Mouse (Mus musculus) MEL (cell line): ENCODE results near the gene F830045P16Rik.

Source experiments
- CTCF ChIP-seq, 3 experiments: IDR thresholded peaks in 2 of 3; conservative IDR thresholded peaks in 1 of 3; 2 replicates each; pipeline ENCODE4 v1.5.1; 2011 to 2012; ENCODE audit warnings: low read length in 3 of 3, low read depth in 2 of 3, mild to moderate bottlenecking in 2 of 3, improper control_type of control experiment in 1 of 3, inconsistent platforms in 1 of 3, mixed read lengths in 1 of 3, moderate library complexity in 1 of 3; ENCODE audit not compliant: control insufficient read depth in 1 of 3, insufficient read depth in 1 of 3, poor library complexity in 1 of 3, severe bottlenecking in 1 of 3
- E2F4 ChIP-seq: IDR thresholded peaks from 2 replicates; pipeline ENCODE4 v1.6.1; 2011; ENCODE audit warnings: low read depth, low read length, improper control_type of control experiment, borderline replicate concordance
- GATA1 ChIP-seq: IDR thresholded peaks from 2 replicates; pipeline ENCODE4 v1.6.1; 2011; ENCODE audit warnings: low read depth, low read length, improper control_type of control experiment
- HCFC1 ChIP-seq: IDR thresholded peaks from 2 replicates; pipeline ENCODE4 v1.6.1; 2012; ENCODE audit warnings: low read depth, mild to moderate bottlenecking, inconsistent platforms, low read length, improper control_type of control experiment, moderate library complexity
- MAFK ChIP-seq: IDR thresholded peaks from 2 replicates; pipeline ENCODE4 v1.6.1; 2011; ENCODE audit warnings: low read depth, mild to moderate bottlenecking, low read length, improper control_type of control experiment, borderline replicate concordance
- MAX ChIP-seq: IDR thresholded peaks from 2 replicates; pipeline ENCODE4 v1.6.1; 2011; ENCODE audit warnings: low read length, improper control_type of control experiment
- POLR2A ChIP-seq, 2 experiments: IDR thresholded peaks; 2 replicates each; pipeline ENCODE4 v1.6.1; 2011 to 2012; ENCODE audit warnings: low read length in 2 of 2, mild to moderate bottlenecking in 2 of 2, control low read depth in 1 of 2, improper control_type of control experiment in 1 of 2, low read depth in 1 of 2, moderate library complexity in 1 of 2; ENCODE audit not compliant: control insufficient read depth in 1 of 2, insufficient read depth in 1 of 2, poor library complexity in 1 of 2
- RAD21 ChIP-seq: IDR thresholded peaks from 2 replicates; pipeline ENCODE4 v1.6.1; 2011; ENCODE audit warnings: mild to moderate bottlenecking, low read depth, low read length, improper control_type of control experiment
- TAL1 ChIP-seq: IDR thresholded peaks from 2 replicates; pipeline ENCODE4 v1.6.1; 2012; ENCODE audit warnings: mild to moderate bottlenecking, inconsistent platforms, low read length, moderate library complexity, mixed read lengths
- UBTF ChIP-seq: IDR thresholded peaks from 2 replicates; pipeline ENCODE4 v1.6.1; 2012; ENCODE audit warnings: low read depth, mild to moderate bottlenecking, inconsistent platforms, low read length, improper control_type of control experiment, moderate library complexity, borderline replicate concordance; ENCODE audit not compliant: insufficient read depth
- USF1 ChIP-seq: IDR thresholded peaks from 2 replicates; pipeline ENCODE4 v1.6.1; 2014; ENCODE audit warnings: low read depth, mild to moderate bottlenecking, inconsistent platforms, low read length, improper control_type of control experiment, moderate library complexity
- ZNF384 ChIP-seq: IDR thresholded peaks from 2 replicates; pipeline ENCODE4 v1.6.1; 2012; ENCODE audit warnings: low read depth, mild to moderate bottlenecking, inconsistent platforms, low read length, improper control_type of control experiment

- no peak for TF ChIP-seq GATA1
- no peak for TF ChIP-seq HCFC1
- TF ChIP-seq MAFK = no peak
- TF ChIP-seq MAX = no peak
- no peak for TF ChIP-seq E2F4
- TF ChIP-seq RAD21 = no peak
- no peak for TF ChIP-seq POLR2A (IDR thresholded peaks at IDR 0.05; ENCODE audit: control insufficient read depth in 1 of 2, insufficient read depth in 1 of 2, low read depth in 1 of 2, low read length in 2 of 2, poor library complexity in 1 of 2)
- no peak for TF ChIP-seq USF1
- no peak for TF ChIP-seq TAL1
- no peak for TF ChIP-seq CTCF (IDR thresholded peaks at IDR 0.05 in 2 of 3, conservative IDR thresholded peaks at IDR 0.05 in 1 of 3; ENCODE audit: control insufficient read depth in 1 of 3, insufficient read depth in 1 of 3, low read depth in 2 of 3, low read length in 3 of 3, poor library complexity in 1 of 3, severe bottlenecking in 1 of 3)
- no peak for TF ChIP-seq UBTF
- TF ChIP-seq ZNF384 = no peak
These were observed 13.2 kb upstream of the F830045P16Rik start for GRCm38 (mm10) chr2:129549537-129550135.
